Mouse (Mus musculus) erythroid progenitor cell, adult 5-6 weeks (primary cell): ENCODE results near the gene Krt26. TPM values are rescaled to one million over a fixed set of nuclear protein-coding genes. Genes with fewer than 3 reads are reported as not detected.

Source experiments
- ATAC-seq: replicated peaks from 2 replicates; pipeline ENCODE4 v1.8.0; 2016; ENCODE audit warnings: moderate number of reproducible peaks, mild to moderate bottlenecking, moderate TSS enrichment, inconsistent platforms; ENCODE audit not compliant: poor library complexity, low FRiP score, severe bottlenecking
- total RNA-seq, 2 experiments: library from RNA; stranded (forward) in 1 of 2; stranded (reverse) in 1 of 2; fragments of 150-400 nt in 1 of 2; fragments of 186-747, 209-891 nt in 1 of 2; gene quantifications; 2 replicates each; pipeline versions ENCODE4 v1.2.3 to v1.2.4; 2015 to 2017; ENCODE audit warnings: low replicate concordance in 2 of 2

The Krt26 gene
- total RNA-seq, 2 experiments from 2014 or later, result 0.68 TPM; not detected in 1

GRCm38 (mm10) chr11:99292846-99293245, 44.9 kb downstream of the Krt26 start:
- no peak for ATAC-seq

- ATAC-seq, result no peak
These were observed 52.9 kb downstream of the Krt26 start, which contains the start of gene Krt24 for GRCm38 (mm10) chr11:99284833-99285312. TSS of gene Krt24 (minus strand) at chr11:99285262.

- ATAC-seq, result no peak
These were observed 53.8 kb downstream of the Krt26 start for GRCm38 (mm10) chr11:99284011-99284410.

GRCm38 (mm10) chr11:99283334-99283733, 54.4 kb downstream of the Krt26 start:
- ATAC-seq, result no peak

- no peak for ATAC-seq
These were observed 56.6 kb downstream of the Krt26 start for GRCm38 (mm10) chr11:99281116-99281515.

GRCm38 (mm10) chr11:99279986-99280385, 57.8 kb downstream of the Krt26 start:
- no peak for ATAC-seq

Other genes with a start within 250 kb of the Krt26 start
- not detected in 2 replicates for gene Tns4, start 248.7 kb downstream of the Krt26 start, total RNA-seq (2015; ENCODE audit: low replicate concordance)
- gene Tns4, start 248.7 kb downstream of the Krt26 start, total RNA-seq (2017; ENCODE audit: low replicate concordance), result 2.6 and 3.1 TPM in 2 replicates
- gene Ccr7, start 182.9 kb downstream of the Krt26 start, total RNA-seq (2015; ENCODE audit: low replicate concordance), result 1.4 and 8.0 TPM in 2 replicates
- 1.3 and 2.0 TPM in 2 replicates for gene Ccr7, start 182.9 kb downstream of the Krt26 start, total RNA-seq (2017; ENCODE audit: low replicate concordance)
- 70.0 and 96.9 TPM in 2 replicates for gene Smarce1, start 106.9 kb downstream of the Krt26 start, total RNA-seq (2015; ENCODE audit: low replicate concordance)
- gene Smarce1, start 106.9 kb downstream of the Krt26 start, total RNA-seq (2017; ENCODE audit: low replicate concordance), result 122 and 232 TPM in 2 replicates
- gene Krt222, start 93.9 kb downstream of the Krt26 start, total RNA-seq (2015; ENCODE audit: low replicate concordance), result not detected in 2 replicates
- gene Krt222, start 93.9 kb downstream of the Krt26 start, total RNA-seq (2017; ENCODE audit: low replicate concordance), result not detected in 2 replicates
- gene Krt24, start 52.7 kb downstream of the Krt26 start, total RNA-seq (2015; ENCODE audit: low replicate concordance), result not detected in 2 replicates
- not detected in 2 replicates for gene Krt24, start 52.7 kb downstream of the Krt26 start, total RNA-seq (2017; ENCODE audit: low replicate concordance)
- not detected in 2 replicates for gene Krt25, start 15.0 kb downstream of the Krt26 start, total RNA-seq (2015; ENCODE audit: low replicate concordance)
- gene Krt25, start 15.0 kb downstream of the Krt26 start, total RNA-seq (2017; ENCODE audit: low replicate concordance), result not detected in 2 replicates
- gene Krt27, start 13.1 kb upstream of the Krt26 start, total RNA-seq (2015; ENCODE audit: low replicate concordance), result not detected in 2 replicates
- not detected in 2 replicates for gene Krt27, start 13.1 kb upstream of the Krt26 start, total RNA-seq (2017; ENCODE audit: low replicate concordance)
- gene Krt28, start 36.9 kb upstream of the Krt26 start, total RNA-seq (2015; ENCODE audit: low replicate concordance), result not detected in 2 replicates
- not detected in 2 replicates for gene Krt28, start 36.9 kb upstream of the Krt26 start, total RNA-seq (2017; ENCODE audit: low replicate concordance)
- not detected in 2 replicates for gene Krt10, start 51.4 kb upstream of the Krt26 start, total RNA-seq (2015; ENCODE audit: low replicate concordance)
- gene Krt10, start 51.4 kb upstream of the Krt26 start, total RNA-seq (2017; ENCODE audit: low replicate concordance), result 5.9 TPM in 1 of 2 replicates, not detected in the other
- gene Krt12, start 84.3 kb upstream of the Krt26 start, total RNA-seq (2015; ENCODE audit: low replicate concordance), result not detected in 2 replicates
- not detected in 2 replicates for gene Krt12, start 84.3 kb upstream of the Krt26 start, total RNA-seq (2017; ENCODE audit: low replicate concordance)
- not detected in 2 replicates for gene Krt20, start 100.2 kb upstream of the Krt26 start, total RNA-seq (2015; ENCODE audit: low replicate concordance)
- gene Krt20, start 100.2 kb upstream of the Krt26 start, total RNA-seq (2017; ENCODE audit: low replicate concordance), result not detected in 2 replicates
- gene Krt23, start 155.2 kb upstream of the Krt26 start, total RNA-seq (2015; ENCODE audit: low replicate concordance), result not detected in 2 replicates
- gene Krt23, start 155.2 kb upstream of the Krt26 start, total RNA-seq (2017; ENCODE audit: low replicate concordance), result not detected in 2 replicates
- not detected in 2 replicates for gene Krt39, start 183.4 kb upstream of the Krt26 start, total RNA-seq (2015; ENCODE audit: low replicate concordance)
- gene Krt39, start 183.4 kb upstream of the Krt26 start, total RNA-seq (2017; ENCODE audit: low replicate concordance), result not detected in 2 replicates
- gene Krt40, start 205.2 kb upstream of the Krt26 start, total RNA-seq (2015; ENCODE audit: low replicate concordance), result not detected in 2 replicates
- not detected in 2 replicates for gene Krt40, start 205.2 kb upstream of the Krt26 start, total RNA-seq (2017; ENCODE audit: low replicate concordance)
- not detected in 2 replicates for gene Krtap3-3, start 212.9 kb upstream of the Krt26 start, total RNA-seq (2015; ENCODE audit: low replicate concordance)
- gene Krtap3-3, start 212.9 kb upstream of the Krt26 start, total RNA-seq (2017; ENCODE audit: low replicate concordance), result not detected in 2 replicates
- gene Krtap3-2, start 218.9 kb upstream of the Krt26 start, total RNA-seq (2015; ENCODE audit: low replicate concordance), result not detected in 2 replicates
- gene Krtap3-2, start 218.9 kb upstream of the Krt26 start, total RNA-seq (2017; ENCODE audit: low replicate concordance), result not detected in 2 replicates
- not detected in 2 replicates for gene Gm11939, start 221.5 kb upstream of the Krt26 start, total RNA-seq (2015; ENCODE audit: low replicate concordance)
- not detected in 2 replicates for gene Gm11939, start 221.5 kb upstream of the Krt26 start, total RNA-seq (2017; ENCODE audit: low replicate concordance)
- not detected in 2 replicates for gene Krtap3-1, start 228.7 kb upstream of the Krt26 start, total RNA-seq (2015; ENCODE audit: low replicate concordance)
- not detected in 2 replicates for gene Krtap3-1, start 228.7 kb upstream of the Krt26 start, total RNA-seq (2017; ENCODE audit: low replicate concordance)
- gene Krtap1-5, start 243.1 kb upstream of the Krt26 start, total RNA-seq (2015; ENCODE audit: low replicate concordance), result not detected in 2 replicates
- gene Krtap1-5, start 243.1 kb upstream of the Krt26 start, total RNA-seq (2017; ENCODE audit: low replicate concordance), result not detected in 2 replicates
- gene Krtap1-4, start 245.7 kb upstream of the Krt26 start, total RNA-seq (2015; ENCODE audit: low replicate concordance), result not detected in 2 replicates
- gene Krtap1-4, start 245.7 kb upstream of the Krt26 start, total RNA-seq (2017; ENCODE audit: low replicate concordance), result not detected in 2 replicates